Mouse (Mus musculus) CD8-positive naive resting alpha-beta T cell, adult 2 months (primary cell): Measurements from ENCODE around the gene Calhm5.

ENCODE experiments used
- DNase-seq, 2 experiments: peaks; one replicate each; pipeline ENCODE4 v3.0.0; 2022; ENCODE audit warnings: low read depth in 2 of 2, low spot score in 2 of 2

Calhm5 gene

DNA sequence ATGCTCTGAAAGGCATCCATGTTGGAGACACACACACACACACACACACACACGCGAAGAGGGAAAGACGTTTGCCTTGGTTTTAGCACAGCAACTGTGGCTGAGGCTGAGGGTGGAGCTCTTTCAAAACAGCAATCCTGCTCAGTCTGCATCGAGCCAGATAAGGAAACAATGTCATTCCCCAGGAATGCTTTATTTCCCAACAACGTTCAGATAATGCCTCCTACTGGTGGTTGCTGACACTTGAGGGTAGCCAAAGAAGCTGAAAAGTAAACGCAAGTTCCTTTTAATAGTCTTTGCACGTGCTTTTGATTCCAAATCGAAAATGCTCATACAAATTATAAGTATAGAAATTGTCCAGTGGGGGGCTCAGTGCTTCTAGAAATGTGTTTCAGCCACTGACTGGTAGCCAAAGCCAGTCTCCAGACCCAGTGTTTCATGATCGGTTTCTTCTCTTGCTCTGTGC is at the start of gene Calhm5:
TSS of gene Calhm5 (minus strand) at position 102 of the 466 bp plus-strand sequence.
- DNase-seq: peak; percentile 5 to 42

DNA sequence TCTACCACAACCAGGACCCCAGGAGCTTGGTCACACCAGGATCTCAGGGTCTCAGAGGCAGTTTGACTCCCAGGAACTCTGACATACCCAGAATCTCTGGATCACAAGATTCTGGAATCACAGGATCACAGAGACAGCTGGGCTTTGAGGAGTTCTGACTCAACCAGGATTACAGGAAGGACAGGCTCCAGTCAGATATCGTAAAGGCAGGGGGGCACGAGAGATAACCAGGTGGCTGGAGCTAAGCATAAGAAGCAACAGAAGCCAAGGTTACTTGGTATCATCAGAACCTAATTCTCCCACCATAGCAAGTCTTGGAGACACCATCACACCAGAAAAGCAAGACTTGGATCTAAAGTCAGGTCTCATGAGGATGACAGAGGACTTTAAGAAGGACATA is 45.4 kb upstream of the Calhm5 start:
- DNase-seq: no peak

DNA sequence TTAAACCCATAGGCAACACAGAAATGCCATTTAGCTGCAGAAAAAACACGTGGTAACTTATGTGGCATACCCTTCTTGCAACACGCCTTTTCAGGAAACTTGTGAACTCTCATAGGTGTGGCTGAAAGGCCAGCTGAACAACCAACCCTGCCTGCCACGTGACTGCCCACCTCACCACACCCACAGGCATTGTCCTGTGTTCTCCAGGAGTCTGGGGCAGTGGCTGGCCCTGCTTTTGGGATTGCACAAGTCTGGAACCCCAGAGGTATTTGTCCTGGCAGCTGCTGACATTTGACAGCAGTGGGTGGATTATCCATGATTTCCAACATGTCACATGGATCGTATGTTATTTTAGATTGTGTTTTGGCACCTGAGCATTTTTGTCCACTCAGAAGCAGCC is 43.4 kb upstream of the Calhm5 start:
- no peak for DNase-seq

DNA sequence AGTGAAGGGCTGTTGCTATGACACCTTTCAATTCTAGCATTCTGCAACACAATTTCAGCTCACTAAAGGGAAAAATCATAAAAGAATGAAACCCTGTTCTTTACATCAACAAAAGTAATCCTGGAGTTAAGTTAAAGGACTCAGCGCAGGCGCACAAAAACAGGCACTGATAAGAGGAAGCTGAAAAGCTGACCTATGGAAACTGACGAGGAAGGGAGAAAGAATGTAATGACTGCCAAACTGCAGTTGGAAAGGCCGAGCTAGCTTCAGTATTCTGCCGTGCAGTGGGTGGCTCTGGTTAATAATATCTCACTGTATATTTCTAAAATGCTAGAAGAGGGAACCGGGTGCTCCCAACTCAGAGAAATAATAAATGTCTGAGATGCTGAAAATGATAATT is 41.7 kb upstream of the Calhm5 start:
- no peak for DNase-seq

DNA sequence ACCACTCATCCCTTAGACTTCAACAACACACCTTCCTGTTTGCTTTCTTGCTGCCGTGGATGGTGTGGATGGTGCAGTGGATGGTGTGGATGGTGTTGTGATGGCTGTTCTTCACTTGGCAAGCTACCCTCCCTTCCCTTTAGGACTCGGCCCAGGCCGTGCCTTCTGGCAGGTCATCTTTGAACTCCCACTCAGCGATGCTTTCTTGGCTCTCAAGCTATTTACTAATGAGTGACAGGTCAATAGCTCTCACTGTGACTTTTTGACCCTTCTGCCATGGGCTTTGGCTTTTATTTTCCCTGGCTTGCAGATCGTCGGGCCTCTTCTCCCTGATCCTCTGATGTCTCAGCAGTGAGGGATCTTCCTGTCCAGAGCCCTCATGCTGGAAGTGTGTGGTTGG is 40.1 kb upstream of the Calhm5 start:
- DNase-seq: no peak

DNA sequence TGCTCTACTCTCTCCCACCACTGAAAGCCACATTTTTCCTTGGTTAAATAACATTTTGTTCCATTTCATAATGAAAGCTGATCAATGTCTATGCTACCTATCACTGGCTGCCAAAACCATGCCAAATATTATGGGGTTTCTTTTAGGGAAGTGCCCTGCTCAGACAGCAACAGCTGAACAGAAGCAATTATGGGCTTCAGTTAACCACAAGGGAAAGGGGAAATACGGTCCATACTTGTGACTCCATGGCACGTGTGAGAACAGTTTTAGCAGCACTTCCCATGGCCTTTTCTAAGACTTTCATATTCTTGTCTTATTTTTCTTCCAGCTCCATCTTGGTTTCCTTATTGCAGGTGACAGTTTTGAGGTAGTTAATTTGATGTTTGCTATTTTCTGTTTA is 35.0 kb upstream of the Calhm5 start:
- DNase-seq: no peak

DNA sequence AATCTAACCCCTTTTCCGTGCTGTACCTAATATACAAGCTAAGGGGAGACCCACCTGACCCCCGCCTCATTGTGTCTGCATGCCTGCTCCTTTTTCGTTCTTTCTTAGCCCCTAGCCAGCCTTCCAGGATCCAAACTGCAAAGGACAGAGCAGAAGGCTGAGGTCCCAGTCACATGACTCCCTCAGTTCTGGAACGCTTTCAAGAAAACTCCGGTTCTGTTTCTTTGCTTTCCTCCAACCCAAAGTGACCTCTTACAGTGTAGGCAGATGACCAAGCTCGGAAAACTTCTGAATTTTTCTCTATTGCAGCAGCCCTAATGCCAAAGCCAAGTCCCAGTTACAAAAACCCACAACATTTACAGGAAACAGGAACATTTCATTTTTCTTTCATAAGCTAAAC is 32.1 kb upstream of the Calhm5 start:
- DNase-seq: no peak

DNA sequence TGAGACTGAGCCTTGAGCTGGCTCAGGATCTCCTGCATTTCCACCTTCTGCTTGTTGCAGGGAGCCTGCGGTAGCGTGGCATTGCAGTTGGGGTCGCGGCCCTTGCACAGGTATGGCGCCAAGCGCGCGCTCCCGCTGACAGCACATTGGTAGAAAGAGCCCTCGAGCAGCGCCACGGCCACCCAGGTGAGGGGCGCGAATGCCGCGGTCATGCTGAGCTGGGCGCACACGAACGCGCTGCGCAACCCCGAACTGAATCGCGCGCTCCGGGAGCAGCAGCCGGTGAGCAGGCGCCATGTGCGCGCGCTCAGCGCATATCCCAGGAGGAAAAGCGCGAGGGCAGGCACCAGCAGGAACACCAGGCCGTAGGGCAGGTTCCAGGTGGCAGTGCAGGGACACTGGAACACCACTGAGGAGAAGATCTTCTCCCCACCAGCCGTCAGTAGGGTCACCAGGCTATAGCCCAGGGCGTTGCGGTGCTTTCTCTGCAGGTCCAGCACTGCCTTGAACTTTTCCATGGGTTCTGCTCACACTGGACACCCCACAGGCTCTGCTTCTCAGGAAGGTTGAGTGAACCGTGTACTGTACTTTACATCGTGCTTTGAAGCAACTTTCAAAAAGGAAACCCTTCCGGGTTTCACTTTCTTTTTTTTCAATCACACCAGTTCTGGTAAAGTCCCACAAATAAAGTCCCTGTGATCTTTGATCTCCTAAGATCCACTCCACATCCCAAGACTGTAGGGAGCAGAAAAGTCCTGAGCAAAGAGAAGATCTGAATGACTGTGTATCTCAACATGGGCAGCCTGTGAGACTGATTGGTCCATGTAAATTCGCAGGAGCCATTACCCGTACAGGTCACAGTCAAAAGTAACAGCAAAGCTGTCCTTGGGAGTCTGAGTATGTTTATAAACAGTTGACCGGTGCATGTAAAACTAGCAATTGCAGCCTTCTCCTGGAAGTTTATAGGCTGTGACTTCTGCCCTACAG is 31.4 kb upstream of the Calhm5 start, which contains the start of gene Calhm6:
TSS of gene Calhm6 (minus strand) at position 593 of the 987 bp plus-strand sequence.
- DNase-seq: peak; percentile 40 to 53

DNA sequence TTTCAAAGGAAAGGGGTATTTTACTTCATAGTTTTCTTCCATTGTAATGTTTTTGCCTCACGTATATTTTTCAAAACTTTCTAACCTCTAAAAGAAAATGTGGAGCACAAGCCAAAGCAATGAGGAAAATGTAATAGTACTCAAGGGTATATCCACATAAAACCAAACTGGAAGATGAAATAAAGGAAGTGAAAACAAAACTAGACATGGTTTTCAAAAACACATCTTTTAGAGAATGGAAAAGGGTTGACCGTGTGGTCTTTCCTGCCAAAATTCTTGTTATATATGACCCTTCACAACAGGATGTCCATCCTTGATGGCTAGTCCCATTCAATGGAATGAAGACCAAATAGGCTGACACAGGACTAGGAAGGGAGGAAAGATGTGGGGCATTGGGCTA is 22.1 kb upstream of the Calhm5 start:
- no peak for DNase-seq

DNA sequence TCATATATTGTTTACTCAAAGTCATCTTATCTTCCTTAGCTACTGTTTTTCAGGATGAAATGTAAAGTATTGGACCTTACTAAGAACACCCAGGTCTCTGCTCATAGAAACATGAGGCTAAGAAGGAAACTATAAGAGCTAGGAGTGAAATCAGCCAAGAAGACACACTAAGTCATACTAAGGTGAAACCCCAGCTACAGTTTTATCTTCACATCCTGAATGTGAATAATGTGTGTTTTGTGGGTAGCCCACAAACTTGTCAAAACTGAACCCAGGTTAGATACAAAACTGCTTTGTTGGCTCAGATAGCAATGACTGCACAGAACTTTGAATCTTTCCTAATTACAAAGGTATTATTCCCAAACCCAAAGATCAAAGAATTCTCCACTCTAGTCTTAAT is 21.5 kb upstream of the Calhm5 start:
- no peak for DNase-seq

DNA sequence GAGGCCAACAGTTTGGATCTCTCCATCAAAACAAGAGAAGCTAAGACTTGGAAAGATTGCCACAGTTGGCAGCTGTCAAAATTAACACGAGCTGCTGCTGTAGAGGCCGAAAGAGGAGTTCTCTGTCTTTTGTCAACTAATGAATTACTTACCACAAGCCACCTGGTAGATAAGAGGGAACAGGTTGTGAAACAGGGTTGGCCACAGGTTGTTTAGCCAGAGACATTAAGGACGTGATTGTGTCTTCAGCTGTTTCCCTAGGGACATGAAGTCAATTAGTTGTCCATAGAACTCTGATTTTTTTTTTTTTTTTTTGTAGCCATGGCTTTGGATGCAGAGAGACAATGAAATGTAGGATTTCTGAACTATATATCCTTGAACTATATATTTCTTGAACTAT is 20.8 kb upstream of the Calhm5 start:
- DNase-seq: no peak

DNA sequence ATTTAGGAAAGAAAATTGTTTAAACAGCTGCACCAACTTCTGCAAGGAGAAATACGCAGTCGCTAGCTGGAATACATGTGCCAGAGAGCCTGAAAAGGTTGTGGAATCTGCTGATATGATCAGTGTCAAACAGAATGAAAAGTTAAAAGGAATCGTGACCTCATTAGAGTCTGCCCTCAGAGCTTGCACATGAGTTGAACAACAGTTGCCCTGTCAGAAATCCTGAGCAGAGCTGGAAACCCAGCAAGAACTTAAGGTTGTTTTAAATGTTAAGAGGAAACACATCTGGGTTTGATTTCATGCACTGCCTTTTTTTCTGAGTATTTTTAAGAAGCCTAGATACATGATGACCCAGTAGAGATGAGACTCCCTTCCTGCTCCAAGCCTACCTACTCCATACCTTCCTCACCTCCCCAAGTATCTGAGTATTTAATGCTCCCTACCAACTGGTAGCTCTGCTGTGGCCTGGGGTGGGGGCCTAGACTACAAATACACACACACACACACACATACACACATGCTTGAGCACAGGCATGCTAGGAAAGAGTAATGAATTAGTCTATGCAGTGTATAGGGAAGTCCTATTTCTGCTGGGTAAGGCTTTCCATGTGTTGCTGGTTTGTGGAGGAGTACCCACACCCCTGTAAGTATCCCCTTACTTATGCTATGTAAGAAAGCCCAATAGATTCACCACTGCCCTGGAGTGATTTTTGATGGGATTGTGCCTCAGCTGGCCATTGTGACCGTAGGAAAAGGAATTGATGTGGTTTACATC is 15.8 kb upstream of the Calhm5 start:
- no peak for DNase-seq

DNA sequence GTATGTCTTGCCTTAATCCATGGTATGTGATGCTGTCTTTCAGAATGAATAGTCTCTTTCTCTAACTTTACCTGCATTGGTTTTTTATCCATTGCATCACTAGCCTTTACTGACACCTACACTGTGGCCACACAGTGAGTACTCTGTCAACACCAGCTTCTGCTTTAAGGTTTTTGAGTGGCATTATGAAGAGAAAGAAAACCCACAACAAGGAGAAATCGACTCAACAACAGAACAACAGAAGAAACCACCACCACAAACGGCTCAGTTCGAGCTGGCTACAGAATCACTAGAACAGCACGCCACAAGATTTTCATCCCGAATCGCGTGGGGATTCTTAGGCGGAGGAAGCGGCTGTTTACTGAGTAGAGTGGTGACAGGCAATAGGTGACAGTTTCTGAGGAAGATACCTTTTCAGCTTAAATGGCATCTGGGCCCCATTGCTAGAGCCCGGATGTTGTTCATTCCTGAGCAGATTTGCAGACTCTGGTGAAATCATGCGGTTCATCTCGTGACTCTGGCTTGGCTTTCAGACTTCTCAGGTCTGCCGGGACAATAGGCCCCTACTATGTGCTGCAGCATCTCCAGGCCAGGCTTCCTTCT is 14.6 kb upstream of the Calhm5 start:
- DNase-seq: peak; percentile 63 to 72

DNA sequence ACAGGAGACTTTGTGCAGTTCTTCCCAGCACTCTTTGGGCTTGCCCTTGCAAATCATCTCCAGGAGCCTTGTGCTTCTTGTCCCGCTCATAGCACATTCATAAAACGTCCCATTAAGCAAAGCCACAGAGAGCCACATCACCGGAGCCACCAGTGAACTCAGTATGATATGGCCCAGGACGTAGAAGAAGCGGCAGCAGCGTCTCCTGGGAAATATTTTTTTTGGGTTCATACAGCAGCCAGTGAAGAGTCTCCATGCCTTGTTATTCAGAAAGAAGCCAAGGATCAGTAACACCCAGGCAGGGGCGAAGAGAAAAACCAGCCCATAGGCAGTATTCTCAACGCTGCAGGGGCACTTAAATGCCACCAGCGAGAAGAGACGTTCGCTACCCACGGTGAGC is 355 bp downstream of the Calhm5 start:
- DNase-seq: no peak

DNA sequence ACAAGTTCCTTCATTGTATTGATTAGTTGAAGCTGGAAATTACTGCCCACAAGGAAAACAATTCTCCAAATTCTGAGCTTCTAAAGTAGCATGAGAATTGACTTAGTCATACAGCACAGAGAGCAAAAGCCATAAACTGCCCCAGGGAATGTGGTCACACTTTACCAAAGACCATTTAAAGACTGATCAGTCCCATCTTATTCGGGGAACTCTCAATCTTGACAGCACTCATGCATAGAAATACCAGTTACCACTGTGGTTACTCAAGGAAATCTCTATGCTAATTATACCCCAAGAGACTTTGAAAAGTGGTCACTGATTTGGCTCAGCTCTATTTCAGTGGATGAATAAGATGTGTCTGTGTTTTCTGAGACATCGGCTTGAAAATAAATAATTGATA is 1.2 kb downstream of the Calhm5 start:
- DNase-seq: no peak

DNA sequence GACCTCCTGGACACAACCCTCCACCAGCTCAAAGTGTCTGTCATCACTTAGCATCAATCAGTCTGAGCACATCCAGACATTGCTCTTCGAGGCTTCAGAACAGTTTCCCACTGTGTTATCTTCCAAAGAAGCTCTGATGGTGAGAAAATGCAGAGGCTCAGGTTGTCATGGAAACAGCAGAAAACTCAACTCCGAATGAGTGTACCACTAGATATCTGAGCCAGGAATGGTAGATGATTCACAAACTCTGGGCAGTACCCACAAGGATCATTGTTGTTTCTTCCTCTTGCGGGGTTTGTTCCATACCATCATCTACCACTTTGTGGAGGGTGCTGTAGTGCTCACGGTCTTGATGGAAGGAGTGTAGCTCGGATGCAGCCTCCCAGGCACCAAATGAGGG is 4.4 kb downstream of the Calhm5 start:
- DNase-seq: no peak

DNA sequence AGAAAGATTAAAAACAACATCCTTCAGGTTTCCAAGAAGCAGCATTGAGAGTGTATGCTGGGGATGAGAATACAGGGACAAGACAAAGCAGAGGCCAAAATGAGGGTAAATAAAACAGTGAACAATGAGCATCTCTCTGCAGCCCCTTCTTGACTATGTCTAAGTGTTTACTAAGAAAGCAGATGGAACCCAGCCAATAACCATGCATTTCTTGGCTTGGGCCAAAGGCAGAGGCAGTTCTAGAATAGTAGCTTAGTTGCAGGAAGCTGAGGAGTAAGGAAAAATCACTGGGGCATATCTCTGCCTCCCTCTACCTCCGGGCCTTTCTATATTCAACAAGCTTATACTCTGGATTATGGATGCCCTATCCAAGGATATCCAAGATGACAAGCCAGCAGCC is 5.8 kb downstream of the Calhm5 start:
- DNase-seq: no peak

DNA sequence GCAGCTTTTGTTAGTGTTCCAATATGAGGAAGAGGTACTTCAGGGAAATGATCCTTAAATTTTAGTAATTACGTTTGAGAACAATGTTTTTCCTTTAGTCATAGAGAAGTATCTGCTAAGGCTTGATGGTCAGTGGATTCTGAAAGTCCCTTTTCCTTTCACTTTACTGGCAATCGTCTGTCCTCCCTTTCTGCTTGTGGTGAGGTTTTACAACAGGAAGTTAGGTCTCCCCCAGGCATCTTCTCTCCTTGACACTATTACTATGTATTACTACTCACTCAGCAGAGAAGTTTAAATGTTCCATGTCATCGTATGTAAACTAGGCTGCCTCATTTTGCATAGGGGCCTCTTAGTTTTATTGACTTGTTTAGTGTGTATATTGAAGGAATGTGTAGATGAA is 6.8 kb downstream of the Calhm5 start:
- no peak for DNase-seq

DNA sequence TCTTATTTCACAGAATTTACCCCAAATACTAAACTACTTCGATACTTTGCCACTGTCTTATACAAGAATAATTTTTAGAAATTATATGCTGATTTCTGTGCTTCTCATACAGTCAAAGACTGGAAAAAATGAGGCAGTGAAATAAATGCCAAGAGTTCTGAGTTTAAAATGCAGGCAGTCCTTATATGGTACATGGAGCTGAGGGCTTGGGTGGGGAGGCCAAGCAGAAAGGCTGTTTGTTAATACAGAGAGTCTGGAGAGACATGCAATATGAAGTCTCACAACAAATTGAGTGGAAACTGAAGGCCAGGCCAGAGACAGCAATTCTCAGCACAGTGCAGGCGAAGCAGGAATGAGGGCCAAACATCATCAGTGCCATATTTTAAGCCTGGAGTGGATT is 7.8 kb downstream of the Calhm5 start:
- no peak for DNase-seq

DNA sequence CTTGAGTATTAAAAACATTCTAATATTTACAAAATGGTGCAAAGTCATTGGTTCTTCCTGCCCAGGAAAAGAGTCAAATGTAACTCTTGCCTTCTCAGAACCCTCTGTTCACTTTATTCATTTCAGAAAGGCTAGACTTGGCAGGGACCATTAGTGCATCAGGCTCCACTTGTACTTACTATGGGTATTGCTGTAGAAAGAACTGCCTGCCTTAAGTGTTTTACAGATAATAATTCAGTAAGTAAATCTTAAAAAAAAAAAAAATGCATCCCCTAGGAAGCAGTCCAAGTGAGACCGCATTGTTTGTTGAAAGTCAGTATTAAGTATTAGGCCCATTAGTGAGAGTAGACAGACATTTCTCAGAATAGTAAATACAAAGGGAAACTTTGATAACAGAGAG is 9.8 kb downstream of the Calhm5 start:
- DNase-seq: no peak

DNA sequence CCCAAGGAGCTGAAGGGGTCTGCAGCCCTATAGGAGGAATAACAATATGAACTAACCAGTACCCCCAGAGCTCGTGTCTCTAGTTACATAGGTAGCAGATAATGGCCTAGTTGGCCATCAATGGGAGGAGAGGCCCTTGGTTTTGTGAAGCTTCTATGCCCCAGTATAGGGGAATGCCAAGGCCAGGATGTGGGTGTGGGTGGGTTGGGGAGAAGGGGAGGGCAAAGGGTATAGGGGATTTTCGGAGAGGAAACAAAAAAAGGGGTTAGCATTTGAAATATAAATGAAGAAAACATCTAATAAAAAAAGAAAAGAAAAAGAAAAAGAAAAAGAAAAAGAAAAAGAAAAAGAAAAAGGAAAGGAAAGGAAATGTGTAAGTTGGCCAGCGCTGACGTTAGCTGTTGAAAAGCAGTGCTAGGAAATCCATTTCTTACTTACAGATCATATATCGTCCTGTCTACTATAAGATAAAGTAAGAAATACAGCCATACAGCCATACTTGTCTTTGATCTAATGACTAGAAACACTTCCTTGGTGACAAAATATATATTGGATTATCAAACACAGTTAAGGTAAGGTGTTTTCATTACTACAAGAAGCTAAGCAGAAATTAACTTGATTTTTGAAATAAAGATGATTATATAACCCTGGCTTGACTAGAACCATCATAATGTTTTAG is 21.7 kb downstream of the Calhm5 start:
- no peak for DNase-seq
